Mouse (Mus musculus) forelimb bud, embryonic 11.5 days (tissue): ENCODE results near the gene Vezf1.
"Not testable (repeated sequence)": the region's sequence is repeated elsewhere in the genome, so short reads cannot be mapped to it uniquely, and the experiment has no call there.

Experiments used
- DNase-seq: peaks from one replicate; pipeline ENCODE4 v3.0.0-alpha.2; 2012; ENCODE audit warnings: low read depth, low spot score

Vezf1 gene

GRCm38 (mm10) chr11:88067586-88068410 lies at the start of gene Vezf1:
Gene Vezf1, plus strand, starts transcription at chr11:88068279.
- peak; percentile 73 for DNase-seq

GRCm38 (mm10) chr11:88023933-88024332 lies 44.1 kb upstream of the Vezf1 start:
- DNase-seq: no peak

- DNase-seq: no peak
Observed at GRCm38 (mm10) chr11:88027391-88028035, 40.6 kb upstream of the Vezf1 start.

GRCm38 (mm10) chr11:88028193-88028684 lies 39.8 kb upstream of the Vezf1 start:
- DNase-seq: no peak

- DNase-seq: no peak
Observed at GRCm38 (mm10) chr11:88030219-88030618, 37.9 kb upstream of the Vezf1 start.

- no peak for DNase-seq
Observed at GRCm38 (mm10) chr11:88030836-88031235, 37.2 kb upstream of the Vezf1 start.

- no peak for DNase-seq
Observed at GRCm38 (mm10) chr11:88031753-88032152, 36.3 kb upstream of the Vezf1 start.

- no peak for DNase-seq
Observed at GRCm38 (mm10) chr11:88035970-88036369, 32.1 kb upstream of the Vezf1 start.

- no peak for DNase-seq
Observed at GRCm38 (mm10) chr11:88036761-88037251, 31.3 kb upstream of the Vezf1 start.

GRCm38 (mm10) chr11:88037386-88037785 lies 30.7 kb upstream of the Vezf1 start:
- no peak for DNase-seq

- DNase-seq: no peak
Observed at GRCm38 (mm10) chr11:88039066-88039465, 29.0 kb upstream of the Vezf1 start.

GRCm38 (mm10) chr11:88044314-88044713 lies 23.8 kb upstream of the Vezf1 start:
- DNase-seq: no peak

GRCm38 (mm10) chr11:88045159-88045558 lies 22.9 kb upstream of the Vezf1 start:
- DNase-seq: not testable (repeated sequence)

- no peak for DNase-seq
Observed at GRCm38 (mm10) chr11:88045878-88046277, 22.2 kb upstream of the Vezf1 start.

GRCm38 (mm10) chr11:88046323-88046937 lies 21.6 kb upstream of the Vezf1 start:
- DNase-seq: no peak

- peak; percentile 99 for DNase-seq
Observed at GRCm38 (mm10) chr11:88046944-88047794, 20.9 kb upstream of the Vezf1 start, which contains the start of gene Srsf1. Gene Srsf1, plus strand, starts transcription at chr11:88047373.

GRCm38 (mm10) chr11:88047871-88048531 lies 20.1 kb upstream of the Vezf1 start:
- no peak for DNase-seq

- no peak for DNase-seq
Observed at GRCm38 (mm10) chr11:88048961-88049670, 19.0 kb upstream of the Vezf1 start.

GRCm38 (mm10) chr11:88049732-88050131 lies 18.3 kb upstream of the Vezf1 start:
- no peak for DNase-seq

GRCm38 (mm10) chr11:88052638-88053037 lies 15.4 kb upstream of the Vezf1 start:
- DNase-seq: no peak
